ENCODE assay signal across 11 mouse cellular contexts in genomic region chr2:163712473-163712872, GRCm38 (mm10). TPM values are rescaled to one million over a fixed set of nuclear protein-coding genes. Genes with fewer than 3 reads are reported as not detected.
DNase-seq lines count a peak whose midpoint lies in the region; ATAC-seq lines count a peak whose summit lies in the region.
"Had no signal": no experiment of that assay in that cellular context is flagged by ENCODE, and none has a peak within 500 bp of the region (broad histone marks: within the 10 kb centered on the region; RNA-seq: fewer than 3 reads in every experiment).

No protein-coding gene starts in this region.

- no peaks in the 10 kb centered on the region for H3K36me3 ChIP-seq in heart, embryonic 11.5 days (ENCODE audit: control insufficient read depth, insufficient read depth, low read length)
- no peaks in the 10 kb centered on the region for H3K36me3 ChIP-seq in lung, embryonic 15.5 days
- peaks cover 7% of the 10 kb centered on the region; the same call in 1 of the 2 replicates for H3K36me3 ChIP-seq in liver, embryonic 15.5 days (replicated peaks)

- no peaks in the 10 kb centered on the region for H3K27me3 ChIP-seq in heart, embryonic 11.5 days (ENCODE audit: control insufficient read depth, insufficient read depth, low read length)
- H3K27me3 ChIP-seq in lung, embryonic 15.5 days = no peaks in the 10 kb centered on the region
- no peaks in the 10 kb centered on the region for H3K27me3 ChIP-seq in liver, embryonic 15.5 days

- H3K4me3 ChIP-seq in heart, embryonic 11.5 days (ENCODE audit: low read depth, low read length) = no peak overlapping the region
- H3K4me3 ChIP-seq in lung, embryonic 15.5 days = no peak overlapping the region
- H3K4me3 ChIP-seq in liver, embryonic 15.5 days (replicated peaks) = no peak overlapping the region

- peaks cover 53% of the 10 kb centered on the region for H3K4me1 ChIP-seq in heart, embryonic 11.5 days (ENCODE audit: control insufficient read depth, insufficient read depth, low read length)
- H3K4me1 ChIP-seq in lung, embryonic 15.5 days = 0 out of 2 replicates have a peak, but pooled peaks cover 10% of the 10 kb centered on the region
- H3K4me1 ChIP-seq in liver, embryonic 15.5 days (replicated peaks) = peaks cover 55% of the 10 kb centered on the region

- no peak for DNase-seq in heart, postnatal 36 days
- DNase-seq in lung, postnatal 4 days = no peak
- DNase-seq in thymus, postnatal 0 days (ENCODE audit: low spot score) = peak; percentile 13
- no peak for DNase-seq in left cerebral cortex, postnatal 14 days (ENCODE audit: low spot score in 2 of 2)
- DNase-seq in kidney, adult 11 months = no peak
- DNase-seq: lung, adult 18-20 months had no signal

- no peak overlapping the region for H3K4me2 ChIP-seq in heart, embryonic 11.5 days
- no peak overlapping the region for H3K4me2 ChIP-seq in lung, embryonic 15.5 days
- no peak overlapping the region for H3K4me2 ChIP-seq in liver, embryonic 15.5 days

- H3K9ac ChIP-seq in heart, embryonic 11.5 days (ENCODE audit: low read depth, low read length) = no peak overlapping the region
- H3K9ac ChIP-seq in lung, embryonic 15.5 days = no peak overlapping the region
- no peak overlapping the region for H3K9ac ChIP-seq in liver, embryonic 15.5 days

- no peak for ATAC-seq in heart, embryonic 11.5 days (replicated peaks; ENCODE audit: insufficient number of reproducible peaks, low FRiP score, low TSS enrichment)
- no peak for ATAC-seq in lung, embryonic 15.5 days (ENCODE audit: borderline replicate concordance, extremely low read depth, low FRiP score, low TSS enrichment)
- no peak for ATAC-seq in liver, embryonic 15.5 days (ENCODE audit: insufficient read depth)
- ATAC-seq: intestine, embryonic 16.5 days; midbrain, embryonic 16.5 days had no signal

- 48% methylated on average over 7 of the region's 7 CpGs for WGBS in heart, embryonic 11.5 days (ENCODE audit: insufficient replicate concordance)
- 61% methylated on average over 7 of the region's 7 CpGs for WGBS in lung, embryonic 15.5 days
- 29% methylated on average over 7 of the region's 7 CpGs for WGBS in liver, embryonic 15.5 days (ENCODE audit: insufficient replicate concordance)

- no peaks in the 10 kb centered on the region for H3K9me3 ChIP-seq in heart, embryonic 11.5 days (replicated peaks; ENCODE audit: control insufficient read depth, low read length)
- no peaks in the 10 kb centered on the region for H3K9me3 ChIP-seq in lung, embryonic 15.5 days
- H3K9me3 ChIP-seq in liver, embryonic 15.5 days (replicated peaks) = no peaks in the 10 kb centered on the region

- peak overlapping the region; percentile 29; the same call in 1 of the 2 replicates for H3K27ac ChIP-seq in heart, embryonic 11.5 days (ENCODE audit: low read depth, low read length)
- 0 out of 2 replicates have a peak overlapping the region, but pooled peaks have one; percentile 15 for H3K27ac ChIP-seq in lung, embryonic 15.5 days
- 0 out of 2 replicates have a peak overlapping the region, but pooled peaks have one; percentile 46 for H3K27ac ChIP-seq in liver, embryonic 15.5 days (replicated peaks)

- intact Hi-C loops in heart, postnatal 36 days (cut with DNase I) = loop anchor here (2.0 kb wide), 1 partner anchor 14 kb away; no protein-coding TSS in a partner anchor
- intact Hi-C loops in left cerebral cortex, postnatal 14 days (cut with DNase I) = loop anchor here (10.0 kb wide), 1 partner anchor 178 kb away; no protein-coding TSS in a partner anchor

RNA-seq across cellular contexts. Expression of gene Ada, which starts 37.6 kb away (rescaled TPM):
- 3.8 and 4.3 TPM in 2 replicates for polyA plus RNA-seq in heart, embryonic 11.5 days (2014; fragmentation: Nextera tagmentation; extraction: Ambion mirVana)
- total RNA-seq in heart, postnatal 36 days (2021) = under 1 TPM; 0.60 to 0.64 TPM
- polyA plus RNA-seq in lung, embryonic 15.5 days (2015; fragmentation: Nextera tagmentation; extraction: Ambion mirVana) = 9.4 and 11.4 TPM in 2 replicates
- polyA plus RNA-seq in liver, embryonic 15.5 days (2015; fragmentation: Nextera tagmentation; extraction: Ambion mirVana) = 3.5 TPM in 2 replicates
- 73.2 and 83.0 TPM in 2 replicates for polyA plus RNA-seq in thymus, postnatal 0 days (2015; fragmentation: Nextera tagmentation; extraction: Ambion mirVana)
- total RNA-seq in left cerebral cortex, postnatal 14 days (2021) = 1 to 10 TPM in 1 of 2 experiments, under 1 TPM in 1; 0.94 to 2.0 TPM

RNA-seq across cellular contexts. Expression of gene Pkig, which starts 54.3 kb away (rescaled TPM):
- 249 and 252 TPM in 2 replicates for polyA plus RNA-seq in heart, embryonic 11.5 days (2014; fragmentation: Nextera tagmentation; extraction: Ambion mirVana)
- 100 to 1,000 TPM; 221 to 229 TPM for total RNA-seq in heart, postnatal 36 days (2021)
- 134 TPM in 2 replicates for polyA plus RNA-seq in lung, embryonic 15.5 days (2015; fragmentation: Nextera tagmentation; extraction: Ambion mirVana)
- polyA plus RNA-seq in liver, embryonic 15.5 days (2015; fragmentation: Nextera tagmentation; extraction: Ambion mirVana) = 93.3 and 95.5 TPM in 2 replicates
- 63.5 and 66.1 TPM in 2 replicates for polyA plus RNA-seq in thymus, postnatal 0 days (2015; fragmentation: Nextera tagmentation; extraction: Ambion mirVana)
- total RNA-seq in left cerebral cortex, postnatal 14 days (2021) = 100 to 1,000 TPM; 101 to 114 TPM
